Mouse (Mus musculus): ENCODE measurements around the gene Grk4. TPM values are rescaled to one million over a fixed set of nuclear protein-coding genes. Genes with fewer than 3 reads are reported as not detected.

The Grk4 gene
- total RNA-seq, 2 experiments from 2014 or later = 5.6 to 6.6 TPM

Small RNA genes within 50 kb of the gene (microRNA-seq; reads per million reads assigned to microRNA genes)
- gene Mir467g = 0 reads per million in 2 experiments

Other genes starting within 250 kb of the Grk4 start
- 10 to 100 TPM; 19.2 to 30.8 TPM for gene Tnip2, start 146.4 kb upstream of the Grk4 start, total RNA-seq (2021)
- 1 to 10 TPM; 3.7 to 7.5 TPM for gene Sh3bp2, start 134.5 kb upstream of the Grk4 start, total RNA-seq (2021)
- 100 to 1,000 TPM; 452 to 468 TPM for gene Add1, start 86.7 kb upstream of the Grk4 start, total RNA-seq (2021)
- 10 to 100 TPM; 38.2 to 42.7 TPM for gene Mfsd10, start 23.2 kb upstream of the Grk4 start, total RNA-seq (2021)
- 10 to 100 TPM; 13.1 to 15.0 TPM for gene Nop14, start 231 bp upstream of the Grk4 start, total RNA-seq (2021)
- 10 to 100 TPM; 73.0 to 85.5 TPM for gene Htt, start 101.4 kb downstream of the Grk4 start, total RNA-seq (2021)
- gene Msantd1, start 247.6 kb downstream of the Grk4 start, total RNA-seq (2021) = 1 to 10 TPM; 7.0 to 7.4 TPM

Data from layer of hippocampus, postnatal 25 days (tissue).